Comparison of ENCODE assay signal across 8 mouse cellular contexts in the genomic region with DNA sequence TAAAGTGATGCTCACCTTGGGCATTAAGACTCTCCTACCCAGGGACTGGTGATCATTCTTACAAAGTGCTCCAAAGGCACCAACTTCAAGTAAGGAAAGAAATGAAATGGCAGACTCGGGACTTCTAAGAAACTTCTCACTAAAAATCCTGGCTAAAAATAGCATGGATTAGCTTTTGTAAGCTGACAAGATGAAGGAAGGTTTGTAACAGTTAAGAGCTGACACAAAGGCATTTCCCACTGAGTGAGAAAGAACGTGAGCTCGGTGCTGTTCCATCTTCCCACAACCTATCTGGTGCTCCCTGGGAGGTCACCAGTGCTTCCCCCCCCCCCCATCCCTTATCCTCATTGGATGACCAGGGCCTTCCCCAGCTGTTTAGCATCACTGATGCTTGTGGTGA. TPM values are rescaled to one million over a fixed set of nuclear protein-coding genes. Genes with fewer than 3 reads are reported as not detected.
A peak's percentile ranks its signal among the peaks of the same experiment; 100 is the strongest.
DNase-seq lines count a peak whose midpoint lies in the region; ATAC-seq lines count a peak whose summit lies in the region.
"Had no signal": no experiment of that assay in that cellular context is flagged by ENCODE, and none has a peak within 500 bp of the region (broad histone marks: within the 10 kb centered on the region; RNA-seq: fewer than 3 reads in every experiment).

No protein-coding gene starts in this region.

- peak overlapping the region; percentile 51 for H3K27ac ChIP-seq in kidney, embryonic 15.5 days
- peak overlapping the region; percentile 75 for H3K27ac ChIP-seq in embryonic facial prominence, embryonic 10.5 days (replicated peaks)
- peak overlapping the region; percentile 58 for H3K27ac ChIP-seq in forebrain, embryonic 15.5 days (replicated peaks)

- no peak overlapping the region for H3K9ac ChIP-seq in kidney, embryonic 15.5 days
- H3K9ac ChIP-seq in forebrain, embryonic 15.5 days (replicated peaks) = no peak overlapping the region

- H3K4me1 ChIP-seq in kidney, embryonic 15.5 days = peaks cover 22% of the 10 kb centered on the region
- H3K4me1 ChIP-seq in embryonic facial prominence, embryonic 10.5 days = peaks cover 39% of the 10 kb centered on the region
- peaks cover 25% of the 10 kb centered on the region for H3K4me1 ChIP-seq in forebrain, embryonic 15.5 days

- no peak overlapping the region for H3K4me3 ChIP-seq in kidney, embryonic 15.5 days (replicated peaks)
- H3K4me3 ChIP-seq in embryonic facial prominence, embryonic 10.5 days = 0 out of 2 replicates have a peak overlapping the region, but pooled peaks have one; percentile 3
- no peak overlapping the region for H3K4me3 ChIP-seq in forebrain, embryonic 15.5 days

- no peak for DNase-seq in kidney, adult 11 months
- no peak for DNase-seq in embryonic facial prominence, embryonic 10.5 days (ENCODE audit: low spot score)
- DNase-seq in retina, embryonic 14.5 days (ENCODE audit: low spot score) = peak; percentile 28
- no peak for DNase-seq in adrenal gland, postnatal 14 days
- no peak for DNase-seq in adipocyte (ENCODE audit: low spot score)
- DNase-seq: gastrocnemius, postnatal 25 days had no signal

- no peak overlapping the region for H3K4me2 ChIP-seq in kidney, embryonic 15.5 days
- H3K4me2 ChIP-seq in forebrain, embryonic 15.5 days (replicated peaks) = no peak overlapping the region

- H3K36me3 ChIP-seq in kidney, embryonic 15.5 days = peaks cover 97% of the 10 kb centered on the region
- peaks cover 55% of the 10 kb centered on the region for H3K36me3 ChIP-seq in embryonic facial prominence, embryonic 10.5 days (replicated peaks)
- H3K36me3 ChIP-seq in forebrain, embryonic 15.5 days = peaks cover 48% of the 10 kb centered on the region

- WGBS in kidney, embryonic 15.5 days = 33% methylated on average over 3 of the region's 3 CpGs
- 12% methylated on average over 3 of the region's 3 CpGs for WGBS in embryonic facial prominence, embryonic 10.5 days
- 9% methylated on average over 3 of the region's 3 CpGs for WGBS in forebrain, embryonic 15.5 days

- no peaks in the 10 kb centered on the region for H3K9me3 ChIP-seq in kidney, embryonic 15.5 days (replicated peaks)
- H3K9me3 ChIP-seq in embryonic facial prominence, embryonic 10.5 days = no peaks in the 10 kb centered on the region
- H3K9me3 ChIP-seq in forebrain, embryonic 15.5 days = no peaks in the 10 kb centered on the region

- ATAC-seq in kidney, embryonic 15.5 days (replicated peaks; ENCODE audit: low FRiP score) = no peak
- ATAC-seq in forebrain, embryonic 15.5 days (replicated peaks) = no peak

- no peaks in the 10 kb centered on the region for H3K27me3 ChIP-seq in kidney, embryonic 15.5 days
- no peaks in the 10 kb centered on the region for H3K27me3 ChIP-seq in embryonic facial prominence, embryonic 10.5 days (replicated peaks; ENCODE audit: low read depth, poor library complexity, severe bottlenecking)
- no peaks in the 10 kb centered on the region for H3K27me3 ChIP-seq in forebrain, embryonic 15.5 days

RNA-seq across cellular contexts. Expression of gene Crtc3, which starts 57.1 kb away (rescaled TPM):
- polyA plus RNA-seq in kidney, embryonic 15.5 days (2015; fragmentation: Nextera tagmentation; extraction: Ambion mirVana) = 20.6 and 21.9 TPM in 2 replicates
- polyA plus RNA-seq in embryonic facial prominence, embryonic 10.5 days (2016; fragmentation: Nextera tagmentation; extraction: Ambion mirVana) = 9.0 and 11.2 TPM in 2 replicates
- polyA plus RNA-seq in forebrain, embryonic 15.5 days (2015; fragmentation: Nextera tagmentation; extraction: Ambion mirVana) = 17.0 and 20.9 TPM in 2 replicates
- total RNA-seq in adrenal gland, postnatal 14 days (2021) = 22.5 and 29.0 TPM in 2 replicates
